Mouse (Mus musculus) gastrocnemius, postnatal 25 days (tissue): ENCODE results near the gene Cdc42bpa. TPM values are rescaled to one million over a fixed set of nuclear protein-coding genes. Genes with fewer than 3 reads are reported as not detected.

Experiments used
- DNase-seq: peaks from one replicate; pipeline ENCODE4 v3.0.0; 2022
- total RNA-seq, 2 experiments: library from RNA; stranded (reverse); gene quantifications; 1 replicate in 1 of 2; 2 replicates in 1 of 2; pipeline ENCODE4 v1.2.3; 2021

Cdc42bpa gene
- total RNA-seq, 2 experiments from 2014 or later: 22.1 to 22.9 TPM

DNA sequence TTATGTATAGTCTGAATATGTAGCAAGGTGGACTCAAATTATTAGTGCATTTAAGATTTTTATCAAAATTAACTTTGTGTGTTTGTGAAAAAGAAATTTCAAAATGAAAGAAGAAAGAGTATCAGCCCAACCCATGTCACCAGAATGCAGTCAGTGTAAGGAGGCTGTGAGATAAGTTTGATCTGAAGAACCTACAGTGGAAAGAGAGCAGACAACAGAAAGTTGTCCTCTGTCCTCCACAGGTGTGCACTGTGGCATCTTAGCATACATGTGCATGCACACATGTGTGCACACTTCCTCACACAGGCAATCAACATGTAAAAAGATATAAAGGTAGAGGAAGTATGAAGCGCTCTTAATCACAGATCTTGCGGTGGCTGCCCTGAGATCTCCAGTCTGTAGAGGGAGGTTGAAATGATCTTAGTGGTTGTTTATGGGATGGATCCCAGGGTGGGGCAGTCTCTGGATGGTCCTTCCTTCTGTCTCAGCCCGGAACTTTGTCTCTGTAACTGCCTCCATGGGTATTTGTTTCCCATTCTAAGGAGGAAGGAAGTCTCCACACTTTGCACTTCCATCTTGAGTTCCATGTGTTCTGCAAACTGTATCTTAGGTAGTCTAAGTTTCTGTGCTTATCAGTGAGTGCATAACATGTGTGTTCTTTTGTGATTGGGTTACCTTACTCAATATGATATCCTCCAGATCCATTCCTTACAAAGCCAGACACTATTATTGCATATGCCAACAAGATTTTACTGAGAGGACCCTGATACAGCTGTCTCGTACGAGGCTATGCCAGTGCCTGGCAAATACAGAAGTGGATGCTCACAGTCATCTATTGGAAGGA, 71.7 kb downstream of the Cdc42bpa start:
- DNase-seq: no peak

- no peak for DNase-seq
These were observed 77.2 kb downstream of the Cdc42bpa start for GRCm38 (mm10) chr1:180037461-180037860.

GRCm38 (mm10) chr1:180044160-180044559, 83.9 kb downstream of the Cdc42bpa start:
- no peak for DNase-seq

DNA sequence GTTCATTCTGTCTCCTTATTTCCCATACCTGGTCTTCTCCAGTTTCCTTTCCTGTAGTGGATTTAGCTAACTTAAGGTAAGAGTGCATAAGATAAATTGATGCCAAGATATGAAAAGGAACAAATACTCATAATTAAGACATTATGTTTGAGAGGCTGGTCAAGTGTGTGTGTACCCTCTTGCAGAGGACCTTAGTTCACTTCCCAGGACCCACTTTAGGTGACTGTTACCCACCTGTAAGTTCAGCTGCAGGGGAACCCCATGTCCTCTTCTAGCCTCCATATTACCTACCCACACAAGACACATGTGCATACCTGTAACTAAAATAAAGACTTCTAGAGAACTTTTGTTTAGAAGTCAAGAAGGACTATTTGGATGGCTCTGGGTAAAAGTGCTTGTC, 84.9 kb downstream of the Cdc42bpa start:
- DNase-seq: no peak

DNA sequence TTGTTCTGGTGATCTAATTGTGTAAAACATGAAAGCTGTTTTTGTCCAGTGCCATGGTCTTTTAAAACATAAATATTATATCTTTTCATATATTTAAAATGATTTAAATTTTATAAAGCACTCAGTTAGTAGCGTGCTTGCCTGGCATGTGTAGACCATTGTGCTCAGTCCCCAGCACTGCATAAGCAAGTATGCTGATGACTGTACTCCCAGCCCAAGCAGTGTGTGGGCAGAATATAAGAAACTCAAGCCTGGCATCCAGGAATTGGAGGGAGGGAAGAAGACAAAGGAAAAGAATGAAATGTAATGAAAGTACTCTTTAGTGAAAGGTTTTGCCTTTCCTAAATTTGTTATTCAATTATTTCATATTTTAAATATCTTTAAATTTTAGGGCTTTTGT, 128.9 kb downstream of the Cdc42bpa start:
- no peak for DNase-seq

DNA sequence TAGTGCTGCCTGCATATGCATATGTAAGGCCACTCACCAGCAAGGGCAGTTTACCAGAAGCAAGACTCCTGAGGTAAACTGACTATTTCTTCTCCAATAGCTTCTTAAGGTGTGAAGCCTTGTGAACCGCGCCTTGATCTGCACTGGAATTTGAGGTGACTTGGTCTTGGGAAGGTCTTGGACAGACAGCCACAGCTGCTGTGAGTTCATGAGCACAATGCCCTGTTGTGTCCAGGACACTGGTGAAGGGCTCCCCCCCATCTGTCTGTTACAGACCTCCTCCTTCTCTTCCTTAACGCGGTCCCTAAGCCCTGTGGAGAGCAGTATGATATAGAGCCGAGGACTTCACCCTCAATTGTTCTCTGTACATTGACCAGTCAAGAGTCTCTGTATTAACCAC, 138.2 kb downstream of the Cdc42bpa start:
- DNase-seq: no peak

- no peak for DNase-seq
These were observed 144.3 kb downstream of the Cdc42bpa start for GRCm38 (mm10) chr1:180104567-180104966.

DNA sequence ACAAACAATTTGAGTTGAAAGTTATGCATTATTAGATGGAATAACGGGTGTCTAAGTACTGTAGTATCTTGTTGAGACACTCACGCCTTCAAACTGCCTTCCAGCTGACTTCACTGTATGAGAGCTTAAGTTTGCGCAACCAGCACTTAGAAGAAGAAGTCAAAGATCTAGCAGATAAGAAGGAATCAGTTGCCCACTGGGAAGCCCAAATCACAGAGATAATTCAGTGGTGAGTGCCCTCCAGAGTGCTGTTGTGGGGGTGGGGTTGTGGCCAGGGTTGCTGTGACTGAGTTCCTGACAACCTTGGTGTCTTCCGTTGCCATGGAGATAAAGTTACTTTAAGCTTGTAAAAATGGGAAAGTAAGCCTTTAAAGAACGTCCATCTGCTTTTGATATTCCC, 148.8 kb downstream of the Cdc42bpa start:
- DNase-seq: no peak

- DNase-seq: no peak
These were observed 156.3 kb downstream of the Cdc42bpa start for GRCm38 (mm10) chr1:180116525-180116924.

- DNase-seq: no peak
These were observed 158.0 kb downstream of the Cdc42bpa start for GRCm38 (mm10) chr1:180118233-180118632.

DNA sequence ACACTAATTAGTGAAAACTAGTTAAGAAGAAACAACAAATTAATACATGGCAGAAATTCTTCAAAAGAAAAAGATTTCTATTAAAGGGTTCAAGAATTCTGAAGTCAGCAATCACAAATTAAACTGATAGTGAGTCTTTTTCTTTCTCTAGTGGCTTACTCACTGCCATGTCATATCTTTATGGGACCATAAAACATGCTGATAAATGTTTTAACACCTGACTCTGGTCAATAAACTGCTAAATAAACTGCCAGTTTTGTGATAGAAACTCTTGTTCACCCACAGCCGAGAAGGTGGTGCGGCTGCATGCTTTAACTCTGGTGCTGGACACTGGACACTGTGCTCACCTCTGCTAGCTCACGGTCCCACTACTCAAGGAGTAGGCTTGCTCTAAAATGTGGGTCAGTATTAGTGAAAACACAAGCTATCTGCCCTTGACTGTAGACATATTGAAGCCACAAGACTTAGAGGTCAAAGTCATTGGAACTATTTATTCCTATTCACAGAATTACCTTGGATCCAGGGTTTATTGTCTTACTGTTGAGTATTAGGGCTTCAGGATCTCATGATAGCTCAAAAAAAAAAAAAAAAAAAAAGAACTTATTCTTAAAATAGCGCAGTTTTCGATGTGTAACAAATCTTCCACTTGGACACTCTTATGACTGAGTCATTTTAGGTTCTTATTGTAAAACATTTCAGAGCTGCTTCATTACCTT, 168.0 kb downstream of the Cdc42bpa start:
- DNase-seq: no peak

GRCm38 (mm10) chr1:180131402-180131801, 171.1 kb downstream of the Cdc42bpa start:
- no peak for DNase-seq

GRCm38 (mm10) chr1:180132187-180132586, 171.9 kb downstream of the Cdc42bpa start:
- DNase-seq: no peak

- DNase-seq: no peak
These were observed 178.9 kb downstream of the Cdc42bpa start for GRCm38 (mm10) chr1:180139158-180139557.

GRCm38 (mm10) chr1:180140970-180141369, 180.7 kb downstream of the Cdc42bpa start:
- DNase-seq: no peak

DNA sequence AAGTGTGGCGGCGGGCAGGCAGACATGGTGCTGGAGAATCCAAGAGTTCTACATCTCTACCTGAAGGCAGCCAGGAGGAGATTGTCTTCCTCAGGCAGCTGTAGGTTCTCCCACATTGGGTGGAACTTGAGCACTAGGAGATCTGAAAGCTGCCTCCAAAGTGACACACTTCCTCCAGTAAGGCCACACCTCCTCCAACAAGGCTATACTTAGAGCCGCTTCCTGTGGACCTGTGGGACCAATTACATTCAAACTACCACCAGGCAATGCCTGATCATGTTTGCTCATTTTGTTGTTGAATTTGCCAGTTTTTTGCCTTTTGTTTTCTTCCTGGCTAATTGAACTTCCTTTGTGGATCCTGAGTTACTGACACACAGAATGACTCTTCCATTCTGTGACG, 187.8 kb downstream of the Cdc42bpa start:
- no peak for DNase-seq

- DNase-seq: no peak
These were observed 188.3 kb downstream of the Cdc42bpa start for GRCm38 (mm10) chr1:180148563-180148962.

DNA sequence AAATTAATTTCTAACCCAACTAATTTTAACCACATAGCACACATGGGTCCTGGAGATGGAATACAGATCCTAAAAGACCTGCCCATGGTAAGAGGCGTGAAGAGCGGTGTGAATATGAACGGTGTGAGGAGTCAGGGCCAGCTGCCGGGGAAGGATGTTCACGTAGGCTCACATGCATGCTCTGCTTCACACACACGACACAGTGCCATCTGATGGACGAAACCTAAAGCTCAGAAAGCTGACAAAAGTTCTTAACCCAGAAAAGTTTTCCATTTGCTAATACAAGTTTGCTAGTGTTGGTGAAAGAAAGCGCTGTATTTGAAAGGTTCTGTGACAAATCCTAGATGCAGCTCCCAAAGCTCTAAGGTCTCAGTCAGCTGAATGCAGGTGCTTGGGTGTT, 190.9 kb downstream of the Cdc42bpa start:
- no peak for DNase-seq

GRCm38 (mm10) chr1:180158648-180159047, 198.4 kb downstream of the Cdc42bpa start:
- DNase-seq: no peak

DNA sequence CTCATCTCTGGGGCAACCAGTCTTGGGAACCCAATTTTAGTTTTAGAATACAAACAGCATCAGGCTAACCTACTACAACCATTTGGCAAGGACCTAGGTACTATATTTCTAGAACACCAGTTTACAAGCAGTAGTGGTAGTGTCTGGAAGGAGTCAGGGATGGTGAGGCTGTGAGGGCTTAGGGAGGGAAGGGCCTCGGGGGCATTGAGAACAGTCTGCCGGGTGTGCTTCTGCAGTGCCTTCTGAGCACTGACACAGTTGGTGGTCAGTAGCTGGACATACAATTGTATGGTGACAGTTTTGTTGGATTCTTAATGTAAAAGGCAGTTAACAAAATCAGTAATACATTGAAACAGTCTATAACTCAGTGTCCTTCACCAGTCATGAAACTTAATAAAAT, 200.3 kb downstream of the Cdc42bpa start:
- DNase-seq: no peak

- no peak for DNase-seq
These were observed 200.9 kb downstream of the Cdc42bpa start for GRCm38 (mm10) chr1:180161160-180161559.

DNA sequence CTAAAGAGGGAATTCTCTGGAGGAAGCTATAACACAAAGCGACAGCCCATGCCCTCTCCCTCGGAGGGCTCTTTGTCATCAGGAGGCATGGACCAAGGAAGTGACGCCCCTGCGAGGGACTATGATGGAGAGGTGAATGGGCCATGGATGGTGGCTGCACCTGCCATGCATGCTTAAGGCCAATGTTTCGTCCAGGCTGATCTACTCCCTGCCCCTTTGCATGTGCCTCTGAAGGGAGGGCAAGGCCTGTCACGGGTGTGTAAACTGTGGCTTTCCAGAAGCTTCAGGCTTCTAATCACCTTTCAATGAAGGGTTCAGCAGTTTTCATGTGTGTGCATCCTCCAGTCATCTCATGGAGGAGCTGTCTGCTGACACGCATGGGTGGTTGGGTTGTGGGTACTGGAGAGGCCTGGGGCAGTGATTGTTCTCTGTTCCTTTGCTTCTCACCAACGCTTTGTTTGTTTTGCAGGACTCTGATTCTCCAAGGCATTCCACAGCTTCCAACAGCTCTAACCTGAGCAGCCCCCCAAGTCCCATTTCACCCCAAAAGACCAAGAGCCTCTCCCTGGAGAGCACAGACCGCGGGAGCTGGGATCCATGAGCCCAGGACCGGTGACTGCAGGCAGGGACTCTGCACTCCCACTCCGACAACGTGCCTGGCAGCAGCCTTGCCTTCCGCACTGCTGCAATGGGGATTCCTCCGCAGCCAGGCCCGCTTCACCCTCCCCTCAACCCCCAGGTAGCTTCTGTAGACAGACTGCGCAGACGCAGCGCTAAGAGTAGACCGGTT, 201.5 kb downstream of the Cdc42bpa start:
- DNase-seq: no peak

GRCm38 (mm10) chr1:180162986-180163385, 202.7 kb downstream of the Cdc42bpa start:
- no peak for DNase-seq
